Mouse (Mus musculus) MEL (cell line): ENCODE data around the gene Luzp2.

ENCODE experiments used
- CTCF ChIP-seq, 3 experiments: IDR thresholded peaks in 2 of 3; conservative IDR thresholded peaks in 1 of 3; 2 replicates each; pipeline ENCODE4 v1.5.1; 2011 to 2012; ENCODE audit warnings: low read length in 3 of 3, low read depth in 2 of 3, mild to moderate bottlenecking in 2 of 3, improper control_type of control experiment in 1 of 3, inconsistent platforms in 1 of 3, mixed read lengths in 1 of 3, moderate library complexity in 1 of 3; ENCODE audit not compliant: control insufficient read depth in 1 of 3, insufficient read depth in 1 of 3, poor library complexity in 1 of 3, severe bottlenecking in 1 of 3
- EP300 ChIP-seq, 2 experiments: IDR thresholded peaks; 2 replicates each; pipeline ENCODE4 v1.6.1; 2011; ENCODE audit warnings: improper control_type of control experiment in 2 of 2, low read length in 2 of 2, low read depth in 1 of 2, mild to moderate bottlenecking in 1 of 2
- HCFC1 ChIP-seq: IDR thresholded peaks from 2 replicates; pipeline ENCODE4 v1.6.1; 2012; ENCODE audit warnings: low read depth, mild to moderate bottlenecking, inconsistent platforms, low read length, improper control_type of control experiment, moderate library complexity
- MAX ChIP-seq: IDR thresholded peaks from 2 replicates; pipeline ENCODE4 v1.6.1; 2011; ENCODE audit warnings: low read length, improper control_type of control experiment
- MEF2A ChIP-seq: IDR thresholded peaks from 2 replicates; pipeline ENCODE4 v1.6.1; 2014; ENCODE audit warnings: low read depth, mild to moderate bottlenecking, inconsistent platforms, low read length, improper control_type of control experiment; ENCODE audit not compliant: poor library complexity, insufficient replicate concordance, severe bottlenecking; ENCODE audit errors: extremely low read depth
- POLR2A ChIP-seq, 2 experiments: IDR thresholded peaks; 2 replicates each; pipeline ENCODE4 v1.6.1; 2011 to 2012; ENCODE audit warnings: low read length in 2 of 2, mild to moderate bottlenecking in 2 of 2, control low read depth in 1 of 2, improper control_type of control experiment in 1 of 2, low read depth in 1 of 2, moderate library complexity in 1 of 2; ENCODE audit not compliant: control insufficient read depth in 1 of 2, insufficient read depth in 1 of 2, poor library complexity in 1 of 2
- POLR2AphosphoS2 ChIP-seq: IDR thresholded peaks from 2 replicates; pipeline ENCODE4 v1.6.1; 2011; ENCODE audit warnings: low read length, improper control_type of control experiment
- USF1 ChIP-seq: IDR thresholded peaks from 2 replicates; pipeline ENCODE4 v1.6.1; 2014; ENCODE audit warnings: low read depth, mild to moderate bottlenecking, inconsistent platforms, low read length, improper control_type of control experiment, moderate library complexity

DNA sequence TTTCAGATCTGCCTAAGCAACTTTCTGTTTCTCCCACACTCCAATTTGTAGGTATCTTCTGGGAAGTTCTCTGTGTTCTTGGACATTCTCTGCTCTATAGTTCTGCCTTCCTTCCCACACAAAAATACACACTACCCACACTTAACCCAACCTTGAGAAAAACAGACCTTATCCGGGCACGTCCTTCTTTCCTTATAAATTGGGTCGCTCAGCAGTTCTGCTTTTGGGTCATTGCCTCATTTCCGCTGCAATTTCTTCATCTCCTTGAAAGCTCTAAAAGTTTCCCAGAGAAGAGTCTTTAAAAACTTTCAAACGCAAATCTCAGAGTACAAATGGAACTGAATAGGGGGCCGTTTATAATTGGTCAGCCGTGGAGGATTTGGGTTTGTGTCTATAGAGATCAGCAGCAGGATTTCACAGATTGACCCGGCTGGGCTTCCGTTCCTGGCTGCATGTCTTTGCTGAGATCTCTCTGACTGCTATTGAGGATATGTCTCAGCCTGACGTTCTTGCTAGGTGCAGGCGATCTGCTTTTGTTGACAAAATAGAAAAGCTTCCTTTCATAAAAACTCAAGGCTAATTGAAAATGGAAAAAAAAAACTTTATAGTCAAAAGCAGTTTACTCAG is 26.0 kb downstream of the Luzp2 start:
- no peak for TF ChIP-seq HCFC1
- no peak for TF ChIP-seq EP300 (IDR thresholded peaks at IDR 0.05; ENCODE audit: low read depth in 1 of 2, low read length in 2 of 2)
- no peak for TF ChIP-seq USF1
- TF ChIP-seq MAX, result no peak
- no peak for TF ChIP-seq MEF2A
- TF ChIP-seq POLR2A (IDR thresholded peaks at IDR 0.05; ENCODE audit: control insufficient read depth in 1 of 2, insufficient read depth in 1 of 2, low read depth in 1 of 2, low read length in 2 of 2, poor library complexity in 1 of 2), result no peak
- TF ChIP-seq CTCF (IDR thresholded peaks at IDR 0.05 in 2 of 3, conservative IDR thresholded peaks at IDR 0.05 in 1 of 3; ENCODE audit: control insufficient read depth in 1 of 3, insufficient read depth in 1 of 3, low read depth in 2 of 3, low read length in 3 of 3, poor library complexity in 1 of 3, severe bottlenecking in 1 of 3), result no peak
- no peak for TF ChIP-seq POLR2AphosphoS2
